Mouse (Mus musculus) forebrain, embryonic 14.5 days (tissue): ENCODE measurements around the gene Spsb4. TPM values are rescaled to one million over a fixed set of nuclear protein-coding genes. Genes with fewer than 3 reads are reported as not detected.
A peak's percentile ranks its signal among the peaks of the same experiment; 100 is the strongest.

Experiments used
- ATAC-seq: fragments of 200-750 bp; cut with Nextera tagmentation; 2 replicates; pipeline ENCODE4 v1.8.0; 2017; ENCODE audit warnings: mild to moderate bottlenecking, moderate library complexity
- DNase-seq: peaks from one replicate; pipeline ENCODE4 v3.0.0-alpha.2; 2015; ENCODE audit warnings: low spot score
- H3K27ac ChIP-seq: fragments of 300-500 bp; sonication (generic); 2 replicates; pipeline ENCODE4 v1.5.1; 2014; ENCODE audit warnings: low read depth, mild to moderate bottlenecking, control low read depth, low read length, moderate library complexity
- H3K27me3 ChIP-seq: fragments of 300-500 bp; sonication (generic); replicated peaks from 2 replicates; pipeline ENCODE4 v1.6.1; 2014; ENCODE audit warnings: low read length, control low read depth, mixed read lengths; ENCODE audit not compliant: control insufficient read depth, insufficient read depth
- H3K36me3 ChIP-seq: fragments of 300-500 bp; sonication (generic); 2 replicates; pipeline ENCODE4 v1.6.1; 2014; ENCODE audit warnings: low read length, control low read depth; ENCODE audit not compliant: control insufficient read depth, insufficient read depth
- H3K4me1 ChIP-seq: fragments of 300-500 bp; sonication (generic); 2 replicates; pipeline ENCODE4 v1.6.1; 2014; ENCODE audit warnings: antibody characterized with exemption, low read length, control low read depth; ENCODE audit not compliant: control insufficient read depth, insufficient read depth
- H3K4me2 ChIP-seq: fragments of 300-500 bp; sonication (generic); 2 replicates; pipeline ENCODE4 v1.6.1; 2014; ENCODE audit warnings: mild to moderate bottlenecking, control low read depth, low read length
- H3K4me3 ChIP-seq: fragments of 300-500 bp; sonication (generic); 2 replicates; pipeline ENCODE4 v1.5.1; 2014; ENCODE audit warnings: low read depth, low read length, control low read depth
- H3K9ac ChIP-seq: fragments of 300-500 bp; sonication (generic); 2 replicates; pipeline ENCODE4 v1.6.1; 2014; ENCODE audit warnings: mild to moderate bottlenecking, low read length, control low read depth, moderate library complexity
- H3K9me3 ChIP-seq: fragments of 300-500 bp; sonication (generic); replicated peaks from 2 replicates; pipeline ENCODE4 v1.6.1; 2016; ENCODE audit warnings: low read length, control low read depth, mixed read lengths; ENCODE audit not compliant: control insufficient read depth
- WGBS: fragments of 180-500 bp; shearing (Covaris S2); extraction: QIAGEN DNeasy Blood & Tissue Kit; methylation state at CpG from one replicate; pipeline ENCODE4 v1.1.7; 2014; 5-methylcytosine and 5-hydroxymethylcytosine counted together
- polyA plus RNA-seq: library from polyadenylated mRNA; unstranded; fragments of >200 nt; fragmentation: Nextera tagmentation; extraction: Ambion mirVana; gene quantifications from 2 replicates; pipeline ENCODE4 v1.2.1, GENCODE M21; 2014

Spsb4 gene
- polyA plus RNA-seq, 1 experiment from 2014 or later, result 20.8 TPM

DNA sequence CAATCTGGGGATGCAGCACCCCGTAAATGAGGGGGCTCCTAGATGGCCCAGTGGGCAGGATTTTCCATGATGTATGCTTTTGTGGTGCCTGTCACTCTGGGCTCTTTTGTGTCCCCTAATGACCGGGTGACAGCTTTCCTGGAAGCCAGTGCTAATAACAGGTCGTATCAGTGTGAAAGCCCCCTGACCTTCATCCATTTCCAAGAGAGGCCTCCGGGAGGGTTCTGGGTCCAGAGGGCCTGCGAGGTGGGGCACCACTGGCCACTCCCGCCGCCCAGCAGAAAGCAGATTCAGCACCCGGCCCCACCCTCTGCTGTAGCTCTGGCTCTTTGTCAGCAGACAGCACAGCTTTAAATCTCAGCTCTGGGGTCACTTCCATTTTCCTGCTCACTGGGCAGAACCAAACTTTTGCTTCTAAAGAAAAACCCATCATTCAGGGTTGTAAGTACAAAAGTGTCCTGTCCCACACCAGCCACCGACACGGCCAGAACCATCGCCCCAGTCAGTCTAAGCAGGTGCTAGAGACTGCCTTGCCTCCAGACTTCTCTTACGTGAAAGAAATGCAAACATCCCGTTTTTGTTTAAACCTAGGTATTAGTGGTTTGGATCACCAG lies 39.1 kb downstream of the Spsb4 start:
- DNase-seq (no peak), ATAC-seq (no peak)
- 22% methylated on average over 13 of the region's 13 CpGs for WGBS
- Histone ChIP-seq H3K4me2 (no peak overlapping the region), H3K27ac (peak overlapping the region; percentile 63), H3K4me1 (peaks cover 51% of the 10 kb centered on the region), H3K27me3 (no peaks in the 10 kb centered on the region), H3K36me3 (no peaks in the 10 kb centered on the region), H3K9me3 (no peaks in the 10 kb centered on the region), H3K4me3 (no peak overlapping the region), H3K9ac (peak overlapping the region; percentile 40)

DNA sequence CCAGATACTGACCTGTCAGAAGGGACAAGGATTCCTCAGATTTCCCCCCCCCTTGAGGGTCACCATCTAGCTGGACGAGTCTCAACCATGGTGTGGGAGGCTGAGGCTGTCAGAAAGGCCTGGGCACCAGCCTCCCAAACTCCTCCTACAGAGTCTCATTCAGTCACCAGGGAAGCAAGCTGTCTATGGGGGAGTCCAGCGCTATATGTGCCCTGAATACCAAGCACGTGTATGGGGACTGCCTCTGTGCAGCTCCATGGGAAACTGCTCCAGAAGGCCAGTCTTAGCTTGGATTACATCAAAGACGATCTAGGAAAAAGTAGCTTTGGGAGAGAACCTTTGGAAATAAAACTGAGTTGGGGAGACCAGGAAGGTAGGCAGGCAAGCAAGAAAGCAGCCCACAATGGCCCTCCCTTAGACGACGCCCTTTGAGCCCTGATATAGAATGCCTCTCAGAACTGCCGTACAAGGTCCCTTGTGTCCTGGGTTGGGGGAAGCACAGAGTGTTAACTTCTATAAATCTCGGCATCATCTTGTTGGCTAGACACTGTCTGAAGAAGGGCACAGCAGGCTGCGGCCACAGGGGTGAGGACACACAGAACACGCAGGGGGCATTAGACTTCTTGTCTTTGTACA lies 40.4 kb downstream of the Spsb4 start:
- no peak for DNase-seq
- ATAC-seq, result no peak
- peaks cover 53% of the 10 kb centered on the region for H3K4me1 ChIP-seq

DNA sequence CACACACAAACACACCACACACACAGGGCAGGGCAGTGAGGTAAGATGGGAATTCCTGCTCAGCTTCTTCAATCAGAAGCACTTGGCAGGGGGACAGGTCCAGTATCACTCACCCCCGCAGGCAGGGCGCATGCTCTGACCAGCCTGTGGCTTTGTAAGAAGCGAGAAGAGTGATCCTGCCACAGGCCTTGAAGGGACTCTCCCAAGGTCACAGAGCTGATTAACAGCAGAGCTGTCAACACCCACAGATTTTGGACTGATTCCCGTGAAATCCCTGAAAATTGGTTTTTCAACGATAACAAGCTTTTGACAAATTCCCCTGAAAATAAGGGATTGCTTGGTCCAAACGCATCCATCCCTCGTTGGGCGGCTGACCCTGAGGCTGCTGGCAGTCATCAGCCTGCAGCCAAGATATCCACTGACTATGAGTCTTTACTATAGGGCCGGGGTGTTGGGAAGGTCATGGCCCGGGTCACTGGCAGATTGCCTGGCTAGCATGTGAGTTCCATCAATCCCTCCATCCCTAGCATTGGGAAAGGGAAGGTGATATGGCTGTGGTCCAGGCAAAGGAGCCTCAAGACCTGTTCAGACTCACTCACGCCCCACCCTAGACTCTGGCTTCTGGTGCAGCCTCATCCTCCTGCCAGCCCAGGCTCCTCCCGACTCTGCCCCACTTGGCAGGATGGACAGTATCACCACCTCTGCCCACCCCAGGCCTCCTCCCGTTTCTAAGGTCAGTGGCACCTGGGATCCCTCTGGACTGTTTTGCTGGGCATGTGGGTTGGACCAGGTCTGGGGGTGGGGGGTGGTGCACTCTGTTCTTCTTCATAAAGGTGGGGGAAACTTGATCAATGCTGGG lies 41.1 kb downstream of the Spsb4 start:
- DNase-seq (peak; percentile 46), ATAC-seq (no peak)
- Histone ChIP-seq H3K4me3 (no peak overlapping the region), H3K9me3 (no peaks in the 10 kb centered on the region), H3K27ac (no peak overlapping the region), H3K4me1 (peaks cover 55% of the 10 kb centered on the region), H3K36me3 (no peaks in the 10 kb centered on the region), H3K27me3 (no peaks in the 10 kb centered on the region), H3K9ac (no peak overlapping the region), H3K4me2 (no peak overlapping the region)
- WGBS, result 57% methylated on average over 13 of the region's 13 CpGs

More for the DNA sequence above, 40.4 kb downstream of the Spsb4 start:
- H3K36me3 ChIP-seq, result no peaks in the 10 kb centered on the region
- H3K9me3 ChIP-seq, result no peaks in the 10 kb centered on the region
- H3K27ac ChIP-seq, result no peak overlapping the region
- no peaks in the 10 kb centered on the region for H3K27me3 ChIP-seq
- H3K9ac ChIP-seq, result no peak overlapping the region
- 57% methylated on average over 9 of the region's 10 CpGs for WGBS
- no peak overlapping the region for H3K4me2 ChIP-seq
- no peak overlapping the region for H3K4me3 ChIP-seq

DNA sequence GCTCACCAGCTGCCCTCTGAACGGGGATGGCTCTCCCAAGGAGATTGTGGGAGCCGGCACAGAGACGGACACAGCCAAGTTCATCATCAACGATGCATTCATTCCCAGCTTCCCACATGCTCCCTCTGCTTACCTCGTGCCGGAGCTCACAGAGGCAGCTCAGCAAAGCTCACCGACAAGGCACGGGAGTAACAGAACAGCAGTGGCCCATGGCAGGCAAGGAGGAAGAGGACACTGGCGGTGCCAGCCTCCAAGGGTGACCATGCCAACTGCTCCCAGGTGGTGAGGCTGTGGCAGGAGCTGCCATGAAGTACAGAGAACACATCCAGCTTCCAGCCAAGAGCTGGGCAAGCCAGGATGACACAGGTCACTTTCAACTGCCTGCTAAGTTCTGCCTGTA lies 45.6 kb downstream of the Spsb4 start:
- 63% methylated on average over 9 of the region's 9 CpGs for WGBS
- DNase-seq (no peak), ATAC-seq (no peak)
- Histone ChIP-seq H3K4me3 (no peak overlapping the region), H3K4me1 (peaks cover 32% of the 10 kb centered on the region), H3K9me3 (no peaks in the 10 kb centered on the region), H3K36me3 (no peaks in the 10 kb centered on the region), H3K27me3 (no peaks in the 10 kb centered on the region), H3K27ac (peak overlapping the region; percentile 52; the same call in 1 of the 2 replicates), H3K4me2 (no peak overlapping the region), H3K9ac (no peak overlapping the region)

DNA sequence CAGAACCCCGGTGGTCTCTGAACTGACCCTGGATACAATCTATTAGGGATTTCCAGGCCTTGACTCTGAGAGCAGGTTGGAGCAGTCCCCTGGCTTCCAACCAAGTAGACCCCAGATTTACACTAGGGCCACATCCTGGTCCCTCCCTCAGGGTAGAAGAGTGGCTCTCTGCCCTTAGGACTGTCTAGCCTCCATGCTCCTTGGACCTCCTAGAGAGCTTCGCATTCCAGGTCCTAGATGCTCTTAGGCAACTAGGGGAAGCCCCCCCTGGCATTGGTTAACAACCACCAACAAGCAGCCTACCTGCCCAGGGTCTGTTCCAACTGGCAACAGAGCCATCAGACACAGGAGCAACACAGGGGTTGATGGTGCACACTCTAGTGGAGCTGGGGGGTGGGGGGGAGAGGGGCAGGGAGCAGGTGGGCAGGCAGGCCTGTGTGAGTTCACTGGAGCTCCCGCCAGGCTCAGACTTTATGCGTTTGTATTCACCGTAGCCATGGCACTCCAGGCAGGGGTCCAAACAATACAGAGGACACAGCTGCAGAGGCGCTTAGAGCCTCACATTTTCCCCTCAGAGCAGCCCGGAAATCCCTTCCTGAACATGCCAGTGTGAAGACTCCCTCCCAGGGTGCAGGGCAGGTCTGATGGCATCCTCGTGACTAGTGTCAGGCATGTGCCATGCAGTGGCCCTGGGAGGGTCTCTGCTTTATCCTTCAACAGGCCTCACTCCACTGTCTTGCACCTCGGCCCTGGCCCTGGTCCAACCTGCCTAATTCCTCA lies 46.8 kb downstream of the Spsb4 start:
- no peaks in the 10 kb centered on the region for H3K27me3 ChIP-seq
- H3K9me3 ChIP-seq, result no peaks in the 10 kb centered on the region
- no peaks in the 10 kb centered on the region for H3K36me3 ChIP-seq
- peak; percentile 88 for ATAC-seq
- H3K9ac ChIP-seq, result no peak overlapping the region
- WGBS, result 23% methylated on average over 9 of the region's 9 CpGs
- no peak overlapping the region for H3K4me3 ChIP-seq
- peak; percentile 86 for DNase-seq
- H3K4me2 ChIP-seq, result no peak overlapping the region
- H3K27ac ChIP-seq, result peak overlapping the region; percentile 68; the same call in 1 of the 2 replicates
- peaks cover 21% of the 10 kb centered on the region for H3K4me1 ChIP-seq

DNA sequence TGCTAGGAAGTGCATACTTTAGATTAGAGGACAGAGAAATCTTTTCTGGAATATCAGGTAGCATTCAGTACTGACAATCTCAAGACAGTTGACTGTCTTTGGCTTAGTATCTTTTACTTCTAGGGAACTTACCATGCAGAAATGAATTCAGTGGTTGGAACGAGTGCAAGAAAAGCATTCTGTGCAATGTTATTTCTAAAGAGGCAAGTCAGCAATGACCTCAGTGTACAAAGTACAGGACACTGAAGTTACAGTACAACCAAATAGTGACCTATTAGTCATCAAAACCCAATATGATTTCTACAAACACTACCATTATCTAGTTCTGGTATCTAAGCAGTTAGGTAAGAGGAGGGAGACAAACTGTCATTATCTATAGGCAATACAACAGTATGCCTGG lies 51.1 kb downstream of the Spsb4 start:
- H3K36me3 ChIP-seq, result no peaks in the 10 kb centered on the region
- DNase-seq (no peak), ATAC-seq (no peak)
- H3K9ac ChIP-seq, result no peak overlapping the region
- H3K27ac ChIP-seq, result no peak overlapping the region
- H3K27me3 ChIP-seq, result no peaks in the 10 kb centered on the region
- H3K4me3 ChIP-seq, result no peak overlapping the region
- H3K9me3 ChIP-seq, result no peaks in the 10 kb centered on the region
- peaks cover 15% of the 10 kb centered on the region for H3K4me1 ChIP-seq
- 89% methylated on average over 1 of the region's 1 CpGs for WGBS
- H3K4me2 ChIP-seq, result no peak overlapping the region

DNA sequence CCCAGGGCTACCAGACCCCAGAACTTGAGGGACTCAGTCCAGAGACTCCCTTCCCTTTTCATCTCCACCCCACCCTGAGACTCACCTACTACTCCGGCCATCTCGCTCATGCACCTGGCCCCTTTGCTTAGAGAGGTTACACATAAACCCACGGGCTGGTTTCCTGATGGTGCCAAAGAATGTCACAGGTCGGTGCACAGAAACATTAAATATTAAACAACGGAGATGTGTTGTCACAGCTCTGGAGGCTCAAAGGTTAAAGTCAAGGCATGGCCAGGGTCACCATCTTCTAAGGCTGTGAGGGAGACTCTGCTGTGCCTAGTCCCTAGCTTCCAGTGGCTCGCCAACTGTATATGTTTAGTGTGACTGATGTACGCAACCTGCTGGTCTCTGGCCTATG lies 52.2 kb downstream of the Spsb4 start:
- DNase-seq, result no peak
- no peak for ATAC-seq
- no peaks in the 10 kb centered on the region for H3K36me3 ChIP-seq
- no peak overlapping the region for H3K27ac ChIP-seq
- peaks cover 5% of the 10 kb centered on the region for H3K4me1 ChIP-seq
- H3K9ac ChIP-seq, result no peak overlapping the region
- no peak overlapping the region for H3K4me2 ChIP-seq
- H3K4me3 ChIP-seq, result no peak overlapping the region
- no peaks in the 10 kb centered on the region for H3K9me3 ChIP-seq
- WGBS, result 96% methylated on average over 7 of the region's 7 CpGs
- no peaks in the 10 kb centered on the region for H3K27me3 ChIP-seq

DNA sequence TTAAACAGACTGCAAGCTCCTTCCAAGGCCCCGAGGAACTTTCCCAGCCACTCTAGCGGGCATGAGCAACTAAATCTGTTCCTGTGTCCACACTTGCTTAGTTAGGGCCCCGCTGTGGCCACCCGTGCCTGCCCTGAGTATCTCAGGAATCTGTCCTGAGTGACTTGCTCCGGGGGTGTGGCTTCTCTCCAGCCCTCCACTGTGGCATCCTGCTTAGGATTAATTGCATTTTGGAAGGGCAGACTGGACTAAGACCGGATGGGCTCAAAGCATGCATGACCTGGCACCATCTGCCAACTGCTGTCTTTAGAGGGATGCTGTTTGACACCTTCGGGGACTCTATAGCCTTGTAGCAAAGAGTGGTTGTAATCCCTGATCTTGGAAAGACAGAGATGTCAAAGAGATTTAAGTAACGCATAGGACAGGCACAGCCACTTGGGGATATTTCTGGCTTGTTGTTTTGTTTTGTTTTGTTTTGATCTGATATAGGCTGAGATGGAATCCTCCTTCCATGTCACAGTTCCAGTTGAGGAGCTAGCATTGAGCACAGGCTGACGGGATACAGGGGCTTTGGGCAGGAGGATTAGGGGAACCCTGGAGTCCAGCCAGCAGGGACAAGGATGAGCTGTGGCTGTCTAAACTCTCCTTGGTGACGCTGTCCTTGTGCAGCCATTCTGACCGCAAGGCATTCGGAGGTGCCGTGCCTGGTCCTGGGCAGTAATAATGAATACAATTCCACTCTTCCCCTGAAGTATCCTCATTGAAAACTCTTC lies 55.0 kb downstream of the Spsb4 start:
- Histone ChIP-seq H3K27ac (no peak overlapping the region), H3K4me1 (no peaks in the 10 kb centered on the region; the same call in 1 of the 2 replicates), H3K9me3 (no peaks in the 10 kb centered on the region), H3K4me3 (no peak overlapping the region), H3K9ac (no peak overlapping the region), H3K27me3 (no peaks in the 10 kb centered on the region), H3K4me2 (no peak overlapping the region), H3K36me3 (no peaks in the 10 kb centered on the region)
- ATAC-seq, result no peak
- WGBS, result 69% methylated on average over 13 of the region's 13 CpGs
- no peak for DNase-seq
